Mouse (Mus musculus) spleen, postnatal 10 days (tissue): ENCODE measurements around the gene Parg.

Experiments
- DNase-seq, 2 experiments: peaks; one replicate each; pipeline ENCODE4 v3.0.0; 2021 to 2022; ENCODE audit warnings: low spot score in 2 of 2

Gene Parg

DNA sequence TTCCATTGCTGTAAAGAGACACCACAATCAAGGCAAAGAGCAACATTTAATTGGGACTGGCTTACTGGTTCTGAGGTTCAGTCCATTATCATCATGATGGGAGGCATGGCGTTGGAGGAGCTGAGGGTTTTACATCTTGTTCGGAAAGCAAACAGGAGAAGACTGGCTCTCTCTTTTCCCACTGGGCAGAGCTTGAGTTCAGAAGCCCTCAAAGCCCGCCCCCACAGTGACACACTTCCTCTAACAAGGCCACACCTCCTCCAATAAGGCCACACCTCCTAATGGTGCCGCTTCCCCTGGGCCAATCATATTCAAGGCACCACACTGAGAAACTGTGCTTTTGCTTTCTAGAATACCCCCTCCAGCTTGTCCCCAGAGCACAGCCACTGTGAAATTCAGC is 116.1 kb downstream of the Parg start:
- no peak for DNase-seq

DNA sequence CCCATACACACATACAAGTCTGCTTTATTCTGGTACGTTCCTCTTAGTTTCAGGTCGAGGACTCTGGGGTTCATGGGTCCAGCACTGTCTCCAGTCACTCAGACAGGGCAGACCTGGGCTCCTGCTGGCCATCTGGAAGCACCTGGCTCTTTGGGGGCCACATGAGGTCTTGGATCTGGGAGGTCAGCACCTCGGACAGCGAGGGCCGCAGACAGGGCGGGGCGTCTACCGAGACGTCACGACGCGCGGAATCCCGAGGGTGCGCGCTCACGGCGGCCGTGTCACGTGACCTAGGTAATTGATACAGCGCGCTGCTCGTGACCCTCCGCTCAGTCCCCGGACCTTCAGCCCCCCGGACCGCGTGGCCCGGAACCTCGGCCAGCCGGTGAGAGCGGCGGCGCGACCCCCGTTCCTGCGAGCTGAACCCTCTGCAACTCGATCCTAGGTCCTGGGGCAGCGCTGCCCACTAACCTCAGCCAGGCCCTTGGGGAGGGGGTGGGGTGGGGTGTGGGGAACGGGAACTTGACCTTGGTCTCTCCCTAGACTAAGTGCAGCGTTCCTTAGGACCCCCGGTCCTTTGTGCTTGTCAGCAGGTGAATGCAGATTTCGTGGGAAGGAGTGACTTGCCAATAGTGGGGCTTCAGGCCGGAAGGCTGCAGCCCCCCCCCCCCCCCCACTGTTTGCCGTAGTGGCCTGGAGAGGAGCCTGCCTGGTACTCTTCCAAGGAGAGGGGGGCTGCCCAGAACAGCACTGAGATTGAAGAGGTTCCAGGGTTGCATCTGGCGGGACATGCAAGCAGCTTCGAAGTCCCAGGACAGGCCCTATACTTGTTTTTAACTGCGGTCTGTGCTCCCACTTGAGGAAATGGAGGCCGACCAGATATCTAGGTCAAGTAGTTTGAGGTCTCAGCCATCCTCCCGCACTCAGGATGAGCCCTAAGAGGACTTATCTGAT is 120.3 kb downstream of the Parg start, which contains the start of gene Ogdhl:
TSS of gene Ogdhl (plus strand) at position 288 of the 954 bp plus-strand sequence.
- DNase-seq: peak; percentile 22 to 72

GRCm38 (mm10) chr14:32323221-32323620 is 121.5 kb downstream of the Parg start:
- no peak for DNase-seq

DNA sequence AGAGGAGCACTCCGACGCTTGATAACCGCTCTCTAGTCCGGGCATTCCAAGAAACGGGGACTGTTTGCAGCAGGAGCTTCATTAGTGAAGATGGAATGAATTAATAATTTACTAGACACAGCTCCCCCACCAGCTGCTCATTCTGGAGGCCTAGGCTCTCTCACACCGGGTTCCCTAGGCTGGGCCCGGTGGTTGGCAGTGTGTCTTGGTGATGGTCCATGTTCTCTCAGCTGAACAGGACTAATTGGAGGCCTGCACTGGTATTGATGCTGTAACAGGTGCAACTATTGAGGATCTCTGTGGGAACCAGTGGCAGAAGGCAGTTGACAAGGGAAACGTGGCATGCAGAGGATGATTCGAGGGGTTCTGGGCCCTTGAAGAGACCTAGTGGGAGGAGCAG is 125.6 kb downstream of the Parg start:
- DNase-seq: no peak

- DNase-seq: no peak
These were observed 131.0 kb downstream of the Parg start for GRCm38 (mm10) chr14:32332515-32333445.

DNA sequence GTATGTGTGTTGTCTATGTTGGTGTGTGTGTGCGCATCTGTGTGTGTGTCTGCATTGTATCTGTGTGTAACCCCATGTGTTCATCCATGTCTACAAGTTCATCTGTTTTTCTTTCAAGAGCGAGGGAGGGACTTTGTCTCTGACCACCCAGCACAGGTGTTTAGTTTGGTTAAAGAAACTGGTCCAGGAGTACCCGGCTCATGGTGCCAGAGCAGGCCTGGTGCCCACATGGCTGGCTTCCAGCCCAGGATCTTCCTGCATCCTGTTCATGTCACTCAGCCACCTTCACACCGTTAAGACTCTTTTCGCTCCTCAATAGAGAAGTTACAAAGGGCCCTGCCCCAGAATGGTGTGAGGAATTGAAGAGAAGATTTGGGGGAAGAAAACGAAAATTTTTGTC is 134.3 kb downstream of the Parg start:
- no peak for DNase-seq

GRCm38 (mm10) chr14:32336547-32336946 is 134.8 kb downstream of the Parg start:
- DNase-seq: no peak

GRCm38 (mm10) chr14:32341823-32342222 is 140.1 kb downstream of the Parg start:
- DNase-seq: no peak

DNA sequence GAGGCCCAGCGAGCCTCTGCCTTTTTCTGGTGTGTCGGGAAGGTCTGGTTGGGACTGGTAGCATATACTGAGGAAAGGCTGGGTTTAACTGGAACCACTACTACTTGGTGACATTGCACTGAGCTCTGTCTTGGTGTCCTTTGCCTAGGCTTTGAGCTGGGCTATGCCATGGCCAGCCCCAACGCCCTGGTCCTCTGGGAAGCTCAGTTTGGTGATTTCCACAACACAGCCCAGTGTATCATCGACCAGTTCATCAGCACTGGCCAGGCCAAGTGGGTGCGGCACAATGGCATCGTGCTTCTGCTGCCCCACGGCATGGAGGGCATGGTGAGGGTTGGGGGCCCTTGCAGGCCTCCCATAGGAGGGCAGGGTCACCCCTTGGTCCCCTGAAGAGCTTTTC is 142.4 kb downstream of the Parg start:
- DNase-seq: no peak

- no peak for DNase-seq
These were observed 142.9 kb downstream of the Parg start for GRCm38 (mm10) chr14:32344694-32345093.
